Mouse (Mus musculus): ENCODE results near the gene Nup205. TPM values are rescaled to one million over a fixed set of nuclear protein-coding genes. Genes with fewer than 3 reads are reported as not detected.

Nup205 gene
- polyA plus RNA-seq, 1 experiment from 2014 or later: 7.2 TPM

DNA sequence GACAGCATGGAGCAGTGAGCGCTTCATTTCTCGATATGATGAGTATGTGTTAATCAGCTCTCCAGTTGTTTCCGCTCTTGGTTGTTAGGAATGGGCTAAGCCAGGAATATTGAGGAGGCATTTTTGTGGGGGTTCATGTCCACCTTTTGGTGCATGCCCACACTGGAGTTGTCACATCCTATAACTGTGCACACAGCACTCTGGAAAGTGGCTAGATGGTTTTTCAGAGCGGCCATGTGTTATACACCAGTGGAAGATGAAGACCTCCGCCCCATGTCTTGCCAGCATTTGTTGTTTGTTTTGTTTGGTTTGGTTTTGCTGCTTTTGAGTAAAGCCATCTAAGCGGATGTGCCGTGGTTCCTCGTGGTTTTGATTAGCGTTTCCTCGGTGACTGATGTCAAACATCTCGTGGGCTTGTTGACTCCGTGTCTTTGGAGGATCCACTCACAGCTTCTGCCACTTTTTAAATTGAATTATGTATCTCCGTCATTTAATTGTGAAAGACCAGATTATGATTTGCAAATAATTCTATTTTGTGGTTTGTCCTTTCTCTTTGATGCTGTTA, 80.5 kb downstream of the Nup205 start:
- ATAC-seq (ENCODE audit: low FRiP score, low TSS enrichment) (no peak), DNase-seq (ENCODE audit: low spot score) (no peak)
- peaks cover 10% of the 10 kb centered on the region for H3K36me3 ChIP-seq (ENCODE audit: control insufficient read depth, insufficient read depth, low read length)
- peaks cover 14% of the 10 kb centered on the region for H3K4me1 ChIP-seq (replicated peaks; ENCODE audit: control insufficient read depth, insufficient read depth)
- no peak overlapping the region for H3K4me2 ChIP-seq (replicated peaks; ENCODE audit: low read depth)
- WGBS: 87% methylated on average over 13 of the region's 13 CpGs
- no peak overlapping the region for H3K27ac ChIP-seq (replicated peaks)
- H3K27me3 ChIP-seq (ENCODE audit: control insufficient read depth, insufficient read depth, low read length): no peaks in the 10 kb centered on the region
- H3K4me3 ChIP-seq (ENCODE audit: low read depth, low read length): no peak overlapping the region
- TF ChIP-seq CTCF (IDR thresholded peaks at IDR 0.05; ENCODE audit: low read depth): no peak
- TF ChIP-seq EP300 (optimal IDR thresholded peaks at IDR 0.05): no peak
- H3K9me3 ChIP-seq (ENCODE audit: control insufficient read depth, low read length): no peaks in the 10 kb centered on the region
- no peak overlapping the region for H3K9ac ChIP-seq (ENCODE audit: low read length)

DNA sequence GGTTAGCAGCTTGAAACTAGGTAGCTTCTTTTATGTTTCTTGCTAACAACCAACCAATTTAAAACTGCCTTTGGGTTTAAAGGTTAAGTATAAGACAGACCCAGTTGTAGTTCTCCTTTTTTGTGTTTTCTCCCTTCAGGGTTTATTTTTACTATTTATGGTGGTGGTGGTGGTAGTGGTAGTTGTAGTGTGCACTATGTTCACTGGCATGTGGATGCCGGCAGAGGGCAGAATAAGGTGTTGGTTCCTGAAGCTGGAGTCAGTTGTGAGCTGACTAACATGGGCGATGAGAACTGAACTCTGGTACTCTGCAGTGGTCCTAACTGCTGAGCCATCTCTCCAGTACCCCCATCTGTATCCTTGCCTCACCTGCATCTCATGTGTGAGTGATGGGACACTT, 81.7 kb downstream of the Nup205 start:
- Histone ChIP-seq H3K4me3 (ENCODE audit: low read depth, low read length) (no peak overlapping the region), H3K4me2 (replicated peaks; ENCODE audit: low read depth) (no peak overlapping the region), H3K9me3 (ENCODE audit: control insufficient read depth, low read length) (no peaks in the 10 kb centered on the region), H3K4me1 (replicated peaks; ENCODE audit: control insufficient read depth, insufficient read depth) (peaks cover 10% of the 10 kb centered on the region), H3K36me3 (ENCODE audit: control insufficient read depth, insufficient read depth, low read length) (peaks cover 14% of the 10 kb centered on the region), H3K27me3 (ENCODE audit: control insufficient read depth, insufficient read depth, low read length) (no peaks in the 10 kb centered on the region), H3K9ac (ENCODE audit: low read length) (no peak overlapping the region), H3K27ac (replicated peaks) (no peak overlapping the region)
- TF ChIP-seq EP300 (optimal IDR thresholded peaks at IDR 0.05) (no peak), CTCF (IDR thresholded peaks at IDR 0.05; ENCODE audit: low read depth) (no peak)
- DNase-seq (ENCODE audit: low spot score) (no peak), ATAC-seq (ENCODE audit: low FRiP score, low TSS enrichment) (no peak)
- 95% methylated on average over 2 of the region's 2 CpGs for WGBS

DNA sequence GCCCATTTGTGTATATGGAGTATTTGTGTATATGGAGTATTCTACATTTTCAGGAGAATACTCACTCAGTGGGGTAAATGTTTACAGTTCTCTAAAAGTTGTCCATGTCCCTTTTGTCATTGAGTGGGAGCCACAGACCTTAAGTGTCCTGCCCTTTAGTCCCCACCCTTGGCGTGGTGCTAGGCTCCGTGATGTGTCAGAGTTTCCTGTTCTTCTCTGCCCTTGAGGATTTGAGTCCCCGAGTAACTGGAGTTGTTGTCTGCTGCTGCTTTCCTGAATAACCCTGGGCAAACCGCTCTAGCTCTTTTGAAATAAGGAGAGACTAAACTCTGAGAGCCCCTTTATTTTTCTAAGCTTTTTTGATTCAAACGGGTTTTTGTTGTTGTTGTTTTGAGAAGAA, 82.3 kb downstream of the Nup205 start:
- no peak for DNase-seq (ENCODE audit: low spot score)
- H3K36me3 ChIP-seq (ENCODE audit: control insufficient read depth, insufficient read depth, low read length): peaks cover 14% of the 10 kb centered on the region
- no peaks in the 10 kb centered on the region for H3K9me3 ChIP-seq (ENCODE audit: control insufficient read depth, low read length)
- H3K27ac ChIP-seq (replicated peaks): no peak overlapping the region
- no peak overlapping the region for H3K4me3 ChIP-seq (ENCODE audit: low read depth, low read length)
- peaks cover 7% of the 10 kb centered on the region; the same call in 1 of the 2 replicates for H3K4me1 ChIP-seq (replicated peaks; ENCODE audit: control insufficient read depth, insufficient read depth)
- TF ChIP-seq CTCF (IDR thresholded peaks at IDR 0.05; ENCODE audit: low read depth): no peak
- no peak for TF ChIP-seq EP300 (optimal IDR thresholded peaks at IDR 0.05)
- no peak overlapping the region for H3K9ac ChIP-seq (ENCODE audit: low read length)
- 60% methylated on average over 5 of the region's 5 CpGs for WGBS
- no peak overlapping the region for H3K4me2 ChIP-seq (replicated peaks; ENCODE audit: low read depth)
- ATAC-seq (ENCODE audit: low FRiP score, low TSS enrichment): no peak
- H3K27me3 ChIP-seq (ENCODE audit: control insufficient read depth, insufficient read depth, low read length): no peaks in the 10 kb centered on the region

DNA sequence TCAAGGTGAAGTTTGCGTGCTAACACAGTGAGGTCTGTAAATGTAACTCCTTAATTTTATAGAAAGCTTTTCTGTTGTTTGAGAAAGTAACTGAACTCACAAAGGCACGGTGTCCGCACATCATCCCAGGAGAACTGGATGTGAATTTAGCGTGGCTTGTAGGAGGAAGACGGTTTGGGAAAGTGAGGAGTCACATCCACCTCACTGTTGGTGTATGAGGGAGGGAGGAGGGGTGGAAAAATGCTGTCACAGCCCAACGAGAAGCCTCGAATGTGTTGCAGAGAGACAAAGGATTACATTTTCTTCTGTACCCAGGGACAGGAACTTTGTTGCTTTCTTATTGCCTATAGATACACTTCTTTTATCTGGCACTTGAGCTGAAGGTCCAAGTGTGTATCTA, 83.3 kb downstream of the Nup205 start:
- H3K27me3 ChIP-seq (ENCODE audit: control insufficient read depth, insufficient read depth, low read length): no peaks in the 10 kb centered on the region
- no peak for ATAC-seq (ENCODE audit: low FRiP score, low TSS enrichment)
- 76% methylated on average over 7 of the region's 7 CpGs for WGBS

DNA sequence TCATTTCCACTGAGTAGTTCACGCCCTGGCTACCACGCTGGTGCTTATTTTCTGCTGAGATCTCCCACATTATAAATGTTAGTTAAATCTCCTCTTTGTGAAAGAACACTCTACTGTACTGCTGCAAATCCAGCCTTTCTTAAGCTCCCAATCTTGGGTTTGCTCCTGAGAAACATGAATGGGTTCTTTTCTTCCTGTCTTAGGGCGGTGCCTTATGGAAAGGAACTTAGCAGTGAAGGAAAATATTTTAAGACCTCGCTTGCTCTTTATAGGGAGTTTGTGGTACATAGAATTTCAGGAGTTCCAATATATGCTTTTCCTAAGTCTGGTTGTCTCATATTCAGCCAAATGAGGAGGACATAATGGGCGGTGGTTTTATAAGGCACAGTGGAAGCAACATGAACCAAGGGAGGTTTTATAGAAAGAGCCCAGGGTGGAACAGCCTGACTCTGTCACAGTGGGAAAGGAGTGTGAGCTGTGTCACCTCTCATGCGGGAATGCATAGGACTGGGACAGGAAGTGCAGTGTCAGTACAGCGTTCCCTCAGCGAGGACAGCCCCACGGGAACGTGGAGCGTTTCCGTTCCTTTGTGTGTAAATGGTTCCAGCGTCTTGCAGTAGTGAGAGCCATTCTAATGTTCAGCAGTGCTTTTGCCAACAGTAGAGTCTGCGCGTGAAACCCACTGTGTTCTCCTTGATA, 88.5 kb downstream of the Nup205 start:
- H3K4me2 ChIP-seq (replicated peaks; ENCODE audit: low read depth): no peak overlapping the region
- H3K9me3 ChIP-seq (ENCODE audit: control insufficient read depth, low read length): no peaks in the 10 kb centered on the region
- H3K27me3 ChIP-seq (ENCODE audit: control insufficient read depth, insufficient read depth, low read length): no peaks in the 10 kb centered on the region
- H3K4me3 ChIP-seq (ENCODE audit: low read depth, low read length): no peak overlapping the region
- H3K36me3 ChIP-seq (ENCODE audit: control insufficient read depth, insufficient read depth, low read length): peaks cover 14% of the 10 kb centered on the region
- TF ChIP-seq CTCF (IDR thresholded peaks at IDR 0.05; ENCODE audit: low read depth) (no peak), EP300 (optimal IDR thresholded peaks at IDR 0.05) (no peak)
- ATAC-seq (ENCODE audit: low FRiP score, low TSS enrichment) (no peak), DNase-seq (ENCODE audit: low spot score) (no peak)
- 80% methylated on average over 15 of the region's 15 CpGs for WGBS
- 0 out of 2 replicates have a peak overlapping the region, but pooled peaks have one; percentile 18 for H3K27ac ChIP-seq (replicated peaks)
- H3K9ac ChIP-seq (ENCODE audit: low read length): no peak overlapping the region
- no peaks in the 10 kb centered on the region for H3K4me1 ChIP-seq (replicated peaks; ENCODE audit: control insufficient read depth, insufficient read depth)

More for the DNA sequence above, 83.3 kb downstream of the Nup205 start:
- no peak overlapping the region for H3K4me2 ChIP-seq (replicated peaks; ENCODE audit: low read depth)
- no peaks in the 10 kb centered on the region for H3K9me3 ChIP-seq (ENCODE audit: control insufficient read depth, low read length)
- H3K4me3 ChIP-seq (ENCODE audit: low read depth, low read length): no peak overlapping the region
- H3K27ac ChIP-seq (replicated peaks): no peak overlapping the region
- no peaks in the 10 kb centered on the region for H3K4me1 ChIP-seq (replicated peaks; ENCODE audit: control insufficient read depth, insufficient read depth)
- H3K36me3 ChIP-seq (ENCODE audit: control insufficient read depth, insufficient read depth, low read length): peaks cover 14% of the 10 kb centered on the region
- no peak for DNase-seq (ENCODE audit: low spot score)
- H3K9ac ChIP-seq (ENCODE audit: low read length): no peak overlapping the region
- no peak for TF ChIP-seq EP300 (optimal IDR thresholded peaks at IDR 0.05)
- no peak for TF ChIP-seq CTCF (IDR thresholded peaks at IDR 0.05; ENCODE audit: low read depth)

DNA sequence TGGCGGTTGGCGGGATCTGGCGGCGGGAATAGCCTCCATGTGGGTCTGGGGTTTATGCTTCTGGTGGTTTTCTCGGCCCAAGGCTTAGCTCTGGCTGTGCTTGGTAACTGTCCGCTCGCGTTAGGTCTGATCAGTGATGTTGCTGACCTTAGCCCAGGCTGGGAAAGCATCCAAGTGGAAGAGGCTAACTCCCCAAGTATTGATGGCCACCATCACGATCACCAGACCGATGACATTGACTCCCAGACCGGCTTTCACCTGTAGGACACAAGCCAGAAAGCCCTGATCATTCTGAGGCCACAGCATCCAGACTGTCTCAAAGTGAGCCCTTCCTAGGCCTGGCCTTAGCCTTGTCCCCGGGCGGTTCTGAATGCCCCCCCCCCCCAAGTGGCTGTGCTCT, 91.5 kb downstream of the Nup205 start:
- 96% methylated on average over 13 of the region's 13 CpGs for WGBS
- no peak for DNase-seq (ENCODE audit: low spot score)
- H3K4me1 ChIP-seq (replicated peaks; ENCODE audit: control insufficient read depth, insufficient read depth): no peaks in the 10 kb centered on the region
- H3K4me3 ChIP-seq (ENCODE audit: low read depth, low read length): no peak overlapping the region
- H3K36me3 ChIP-seq (ENCODE audit: control insufficient read depth, insufficient read depth, low read length): no peaks in the 10 kb centered on the region
- no peak for ATAC-seq (ENCODE audit: low FRiP score, low TSS enrichment)
- H3K27ac ChIP-seq (replicated peaks): no peak overlapping the region
- TF ChIP-seq CTCF (IDR thresholded peaks at IDR 0.05; ENCODE audit: low read depth) (no peak), EP300 (optimal IDR thresholded peaks at IDR 0.05) (no peak)
- H3K27me3 ChIP-seq (ENCODE audit: control insufficient read depth, insufficient read depth, low read length): no peaks in the 10 kb centered on the region
- H3K9me3 ChIP-seq (ENCODE audit: control insufficient read depth, low read length): no peaks in the 10 kb centered on the region
- no peak overlapping the region for H3K9ac ChIP-seq (ENCODE audit: low read length)
- no peak overlapping the region for H3K4me2 ChIP-seq (replicated peaks; ENCODE audit: low read depth)

Data from stomach, postnatal 0 days (tissue).